Mouse (Mus musculus) MEL (cell line): Measurements from ENCODE around the gene Pdpr. TPM values are rescaled to one million over a fixed set of nuclear protein-coding genes. Genes with fewer than 3 reads are reported as not detected.

Experiments
- DNase-seq: peaks from one replicate; pipeline ENCODE4 v3.0.0; 2011; ENCODE audit warnings: low read depth, low spot score
- H3K27ac ChIP-seq: 2 replicates; pipeline ENCODE4 v1.5.1; 2012; ENCODE audit warnings: low read depth, mild to moderate bottlenecking, control low read depth, low read length, moderate library complexity; ENCODE audit not compliant: control insufficient read depth
- H3K27me3 ChIP-seq, 2 experiments: fragments of 150-350 bp in 1 of 2; sonication (generic) in 1 of 2; 2 replicates each; pipeline ENCODE4 v1.6.1; 2012; ENCODE audit warnings: low read length in 2 of 2, mild to moderate bottlenecking in 2 of 2, improper control_type of control experiment in 1 of 2, moderate library complexity in 1 of 2; ENCODE audit not compliant: insufficient read depth in 2 of 2, control insufficient read depth in 1 of 2
- H3K36me3 ChIP-seq, 2 experiments: 2 replicates each; pipeline ENCODE4 v1.6.1; 2012 to 2014; ENCODE audit warnings: low read length in 2 of 2, improper control_type of control experiment in 1 of 2, inconsistent platforms in 1 of 2, mild to moderate bottlenecking in 1 of 2; ENCODE audit not compliant: insufficient read depth in 2 of 2, control insufficient read depth in 1 of 2
- H3K4me1 ChIP-seq, 2 experiments: fragments of 150-350 bp in 1 of 2; sonication (generic) in 1 of 2; 2 replicates each; pipeline ENCODE4 v1.6.1; 2012; ENCODE audit warnings: low read length in 2 of 2, improper control_type of control experiment in 1 of 2, mild to moderate bottlenecking in 1 of 2; ENCODE audit not compliant: insufficient read depth in 2 of 2, control insufficient read depth in 1 of 2
- H3K4me3 ChIP-seq, 2 experiments: fragments of 150-350 bp in 1 of 2; sonication (generic) in 1 of 2; 2 replicates each; pipeline ENCODE4 v1.5.1; 2012; ENCODE audit warnings: low read depth in 2 of 2, low read length in 2 of 2, mild to moderate bottlenecking in 2 of 2, moderate library complexity in 2 of 2, control low read depth in 1 of 2, improper control_type of control experiment in 1 of 2; ENCODE audit not compliant: control insufficient read depth in 1 of 2, insufficient read depth in 1 of 2
- H3K79me2 ChIP-seq: 2 replicates; pipeline ENCODE4 v1.6.1; 2012; ENCODE audit warnings: mild to moderate bottlenecking, low read length, moderate library complexity; ENCODE audit not compliant: control insufficient read depth, poor library complexity, insufficient read depth
- H3K9ac ChIP-seq: 2 replicates; pipeline ENCODE4 v1.6.1; 2012; ENCODE audit warnings: low read depth, mild to moderate bottlenecking, control low read depth, low read length, moderate library complexity; ENCODE audit not compliant: control insufficient read depth, poor library complexity, severe bottlenecking
- H3K9me3 ChIP-seq: fragments of 150-350 bp; sonication (generic); replicated peaks from 2 replicates; pipeline ENCODE4 v1.6.1; 2012; ENCODE audit warnings: mild to moderate bottlenecking, low read length, improper control_type of control experiment, moderate library complexity; ENCODE audit not compliant: insufficient read depth
- CHD1 ChIP-seq: IDR thresholded peaks from 2 replicates; pipeline ENCODE4 v1.6.1; 2012; ENCODE audit warnings: low read depth, mild to moderate bottlenecking, inconsistent platforms, low read length, improper control_type of control experiment
- CHD2 ChIP-seq: IDR thresholded peaks from 2 replicates; pipeline ENCODE4 v1.6.1; 2011; ENCODE audit warnings: low read length, improper control_type of control experiment
- CTCF ChIP-seq, 3 experiments: IDR thresholded peaks in 2 of 3; conservative IDR thresholded peaks in 1 of 3; 2 replicates each; pipeline ENCODE4 v1.5.1; 2011 to 2012; ENCODE audit warnings: low read length in 3 of 3, low read depth in 2 of 3, mild to moderate bottlenecking in 2 of 3, improper control_type of control experiment in 1 of 3, inconsistent platforms in 1 of 3, mixed read lengths in 1 of 3, moderate library complexity in 1 of 3; ENCODE audit not compliant: control insufficient read depth in 1 of 3, insufficient read depth in 1 of 3, poor library complexity in 1 of 3, severe bottlenecking in 1 of 3
- ELF1 ChIP-seq: IDR thresholded peaks from 2 replicates; pipeline ENCODE4 v1.6.1; 2014; ENCODE audit warnings: low read depth, mild to moderate bottlenecking, inconsistent platforms, low read length, improper control_type of control experiment, moderate library complexity
- EP300 ChIP-seq, 2 experiments: IDR thresholded peaks; 2 replicates each; pipeline ENCODE4 v1.6.1; 2011; ENCODE audit warnings: improper control_type of control experiment in 2 of 2, low read length in 2 of 2, low read depth in 1 of 2, mild to moderate bottlenecking in 1 of 2
- GABPA ChIP-seq: IDR thresholded peaks from 2 replicates; pipeline ENCODE4 v1.6.1; 2012; ENCODE audit warnings: low read depth, mild to moderate bottlenecking, inconsistent platforms, low read length, improper control_type of control experiment, moderate library complexity
- GATA1 ChIP-seq: IDR thresholded peaks from 2 replicates; pipeline ENCODE4 v1.6.1; 2011; ENCODE audit warnings: low read depth, low read length, improper control_type of control experiment
- HCFC1 ChIP-seq: IDR thresholded peaks from 2 replicates; pipeline ENCODE4 v1.6.1; 2012; ENCODE audit warnings: low read depth, mild to moderate bottlenecking, inconsistent platforms, low read length, improper control_type of control experiment, moderate library complexity
- MAZ ChIP-seq: IDR thresholded peaks from 2 replicates; pipeline ENCODE4 v1.6.1; 2012; ENCODE audit warnings: low read depth, mild to moderate bottlenecking, inconsistent platforms, low read length, improper control_type of control experiment
- MEF2A ChIP-seq: IDR thresholded peaks from 2 replicates; pipeline ENCODE4 v1.6.1; 2014; ENCODE audit warnings: low read depth, mild to moderate bottlenecking, inconsistent platforms, low read length, improper control_type of control experiment; ENCODE audit not compliant: poor library complexity, insufficient replicate concordance, severe bottlenecking; ENCODE audit errors: extremely low read depth
- MYB ChIP-seq: IDR thresholded peaks from 2 replicates; pipeline ENCODE4 v1.6.1; 2011; ENCODE audit warnings: mild to moderate bottlenecking, low read depth, low read length, improper control_type of control experiment
- MYC ChIP-seq: IDR thresholded peaks from 2 replicates; pipeline ENCODE4 v1.6.1; 2011; ENCODE audit warnings: low read depth, mild to moderate bottlenecking, low read length, improper control_type of control experiment, moderate library complexity
- POLR2A ChIP-seq, 2 experiments: IDR thresholded peaks; 2 replicates each; pipeline ENCODE4 v1.6.1; 2011 to 2012; ENCODE audit warnings: low read length in 2 of 2, mild to moderate bottlenecking in 2 of 2, control low read depth in 1 of 2, improper control_type of control experiment in 1 of 2, low read depth in 1 of 2, moderate library complexity in 1 of 2; ENCODE audit not compliant: control insufficient read depth in 1 of 2, insufficient read depth in 1 of 2, poor library complexity in 1 of 2
- POLR2AphosphoS2 ChIP-seq: IDR thresholded peaks from 2 replicates; pipeline ENCODE4 v1.6.1; 2011; ENCODE audit warnings: low read length, improper control_type of control experiment
- SIN3A ChIP-seq: IDR thresholded peaks from 2 replicates; pipeline ENCODE4 v1.6.1; 2012; ENCODE audit warnings: low read length, improper control_type of control experiment, inconsistent platforms
- SMC3 ChIP-seq: IDR thresholded peaks from 2 replicates; pipeline ENCODE4 v1.6.1; 2011; ENCODE audit warnings: low read depth, low read length, improper control_type of control experiment
- TAL1 ChIP-seq: IDR thresholded peaks from 2 replicates; pipeline ENCODE4 v1.6.1; 2012; ENCODE audit warnings: mild to moderate bottlenecking, inconsistent platforms, low read length, moderate library complexity, mixed read lengths
- TBP ChIP-seq: IDR thresholded peaks from 2 replicates; pipeline ENCODE4 v1.8.0; 2011; ENCODE audit warnings: low read depth, low read length, improper control_type of control experiment
- TCF12 ChIP-seq: IDR thresholded peaks from 2 replicates; pipeline ENCODE4 v1.6.1; 2014; ENCODE audit warnings: low read depth, mild to moderate bottlenecking, inconsistent platforms, low read length, improper control_type of control experiment, moderate library complexity
- UBTF ChIP-seq: IDR thresholded peaks from 2 replicates; pipeline ENCODE4 v1.6.1; 2012; ENCODE audit warnings: low read depth, mild to moderate bottlenecking, inconsistent platforms, low read length, improper control_type of control experiment, moderate library complexity, borderline replicate concordance; ENCODE audit not compliant: insufficient read depth
- USF1 ChIP-seq: IDR thresholded peaks from 2 replicates; pipeline ENCODE4 v1.6.1; 2014; ENCODE audit warnings: low read depth, mild to moderate bottlenecking, inconsistent platforms, low read length, improper control_type of control experiment, moderate library complexity
- ZMIZ1 ChIP-seq: IDR thresholded peaks from 2 replicates; pipeline ENCODE4 v1.6.1; 2012; ENCODE audit warnings: low read depth, mild to moderate bottlenecking, inconsistent platforms, low read length, improper control_type of control experiment, moderate library complexity
- ZNF384 ChIP-seq: IDR thresholded peaks from 2 replicates; pipeline ENCODE4 v1.6.1; 2012; ENCODE audit warnings: low read depth, mild to moderate bottlenecking, inconsistent platforms, low read length, improper control_type of control experiment
- polyA plus RNA-seq, 2 experiments: library from polyadenylated mRNA; stranded (reverse) in 1 of 2; unstranded in 1 of 2; fragments of >175 nt in 1 of 2; fragments of >200 nt in 1 of 2; gene quantifications; 2 replicates each; pipeline versions ENCODE4 v1.2.1 to v1.2.4; 2012; ENCODE audit warnings: low replicate concordance in 2 of 2, low read depth in 1 of 2; ENCODE audit not compliant: insufficient read length in 2 of 2, insufficient read depth in 1 of 2, missing spikeins in 1 of 2
- total RNA-seq: library from RNA; depleted of rRNA; stranded (reverse); fragments of 300-350 nt; gene quantifications from 2 replicates; pipeline ENCODE4 v1.2.3, GENCODE M21; 2012

Pdpr gene
- total and polyA plus RNA-seq, 3 experiments, result 13.4 to 13.5 TPM; not detected in 1

GRCm38 (mm10) chr8:111062893-111063292, 31.5 kb upstream of the Pdpr start:
- Histone ChIP-seq H3K36me3 (peaks cover 0 to 20% of the 10 kb centered on the region in 2 experiments; a peak in 2 of 4 replicates), H3K27ac (no peak overlapping the region), H3K4me1 (peaks cover 7 to 33% of the 10 kb centered on the region in 2 experiments), H3K79me2 (peaks cover 3% of the 10 kb centered on the region), H3K9me3 (no peaks in the 10 kb centered on the region), H3K9ac (peak overlapping the region; percentile 15; the same call in 1 of the 2 replicates), H3K4me3 (peak overlapping the region; percentile 2 to 4; a peak in 3 of 4 replicates), H3K27me3 (no peaks in the 10 kb centered on the region)
- DNase-seq, result peak; percentile 52
- TF ChIP-seq SMC3 (no peak), MYC (no peak)

- H3K36me3 ChIP-seq, result peaks cover 0 to 10% of the 10 kb centered on the region in 2 experiments; a peak in 2 of 4 replicates
- H3K9me3 ChIP-seq, result no peaks in the 10 kb centered on the region
- H3K79me2 ChIP-seq, result no peaks in the 10 kb centered on the region
- no peak overlapping the region for H3K4me3 ChIP-seq
- TF ChIP-seq TBP (peak; percentile 90), POLR2A (IDR thresholded peaks at IDR 0.05; ENCODE audit: control insufficient read depth in 1 of 2, insufficient read depth in 1 of 2, low read depth in 1 of 2, low read length in 2 of 2, poor library complexity in 1 of 2) (no peak), CTCF (IDR thresholded peaks at IDR 0.05 in 2 of 3, conservative IDR thresholded peaks at IDR 0.05 in 1 of 3; ENCODE audit: control insufficient read depth in 1 of 3, insufficient read depth in 1 of 3, low read depth in 2 of 3, low read length in 3 of 3, poor library complexity in 1 of 3, severe bottlenecking in 1 of 3) (no peak), MAZ (no peak), EP300 (IDR thresholded peaks at IDR 0.05; ENCODE audit: low read depth in 1 of 2, low read length in 2 of 2) (no peak)
- peaks cover 8 to 35% of the 10 kb centered on the region in 2 experiments for H3K4me1 ChIP-seq
- no peak overlapping the region for H3K27ac ChIP-seq
- no peaks in the 10 kb centered on the region for H3K27me3 ChIP-seq
- H3K9ac ChIP-seq, result no peak overlapping the region
- peak; percentile 39 for DNase-seq
Measured at GRCm38 (mm10) chr8:111066308-111066707, 28.1 kb upstream of the Pdpr start.

GRCm38 (mm10) chr8:111067439-111067838, 27.0 kb upstream of the Pdpr start:
- H3K79me2 ChIP-seq, result no peaks in the 10 kb centered on the region
- TF ChIP-seq SMC3 (no peak), CHD2 (no peak), HCFC1 (no peak), GATA1 (no peak), TAL1 (no peak), TBP (no peak), MYB (no peak), USF1 (no peak), POLR2A (IDR thresholded peaks at IDR 0.05; ENCODE audit: control insufficient read depth in 1 of 2, insufficient read depth in 1 of 2, low read depth in 1 of 2, low read length in 2 of 2, poor library complexity in 1 of 2) (no peak), GABPA (no peak), ZMIZ1 (no peak), CHD1 (no peak), MEF2A (no peak), ELF1 (no peak), ZNF384 (no peak), POLR2AphosphoS2 (no peak), TCF12 (no peak), UBTF (no peak), SIN3A (no peak)
- TF ChIP-seq, all 39 proteins: peak for 0
- H3K4me1 ChIP-seq, result peaks cover 8 to 41% of the 10 kb centered on the region in 2 experiments
- no peak overlapping the region for H3K27ac ChIP-seq
- H3K9ac ChIP-seq, result no peak overlapping the region
- H3K9me3 ChIP-seq, result no peaks in the 10 kb centered on the region
- DNase-seq, result peak; percentile 52
- H3K36me3 ChIP-seq, result peaks cover 0 to 9% of the 10 kb centered on the region in 2 experiments; a peak in 2 of 4 replicates
- H3K4me3 ChIP-seq, result peak overlapping the region in 1 of 2 experiments; percentile 20; a peak in 1 of 4 replicates
- no peaks in the 10 kb centered on the region for H3K27me3 ChIP-seq
